Mouse (Mus musculus): ENCODE data around the gene Wdr66. TPM values are rescaled to one million over a fixed set of nuclear protein-coding genes. Genes with fewer than 3 reads are reported as not detected.
A peak's percentile ranks its signal among the peaks of the same experiment; 100 is the strongest.
"Not testable (repeated sequence)": the region's sequence is repeated elsewhere in the genome, so short reads cannot be mapped to it uniquely, and the experiment has no call there.

Wdr66 gene
- total RNA-seq (2012; rRNA removed) (0.82 and 1.4 TPM in 2 replicates), polyA plus RNA-seq (2012; ENCODE audit: insufficient read depth in 1 of 2, insufficient read length in 2 of 2, low read depth in 1 of 2, low replicate concordance in 2 of 2, missing spikeins in 1 of 2) (1 to 10 TPM in 1 of 2 experiments, not detected in 1; 3.6 TPM)

DNA sequence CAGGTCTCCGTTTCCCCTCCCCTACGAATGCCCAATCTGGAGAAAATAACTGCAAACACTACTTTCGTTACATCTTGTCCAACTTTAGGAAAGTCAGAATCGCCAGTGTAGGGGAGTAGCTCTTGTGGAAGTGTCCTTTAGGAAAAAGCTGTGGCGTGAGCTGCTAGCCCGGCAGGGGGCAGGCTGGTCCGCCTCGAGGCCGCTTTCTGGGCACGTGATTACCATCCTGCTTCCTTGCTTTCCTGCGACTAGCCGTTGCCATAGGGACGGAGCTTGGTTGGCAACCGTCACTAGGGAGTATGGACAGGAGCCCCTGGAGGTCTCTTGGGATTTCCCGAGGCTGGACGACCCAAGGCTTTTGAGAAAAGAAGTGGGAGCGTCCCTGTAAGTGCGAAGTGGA lies at the start of gene Wdr66:
Gene Wdr66 (plus strand): TSS at position 269 of the 400 bp plus-strand sequence.
- no peak within 1 kb of the TSS for H3K27ac ChIP-seq (ENCODE audit: control insufficient read depth, low read depth, low read length)
- H3K9ac ChIP-seq (ENCODE audit: control insufficient read depth, low read depth, low read length, poor library complexity, severe bottlenecking): no peak within 1 kb of the TSS
- H3K4me1 ChIP-seq (ENCODE audit: control insufficient read depth in 1 of 2, insufficient read depth in 2 of 2, low read length in 2 of 2): peaks cover 0 to 8% of the 10 kb centered on the region in 2 experiments; a peak in 3 of 4 replicates
- TF ChIP-seq CHD1 (IDR thresholded peaks at IDR 0.05; ENCODE audit: low read depth, low read length): no peak
- TF ChIP-seq ZMIZ1 (IDR thresholded peaks at IDR 0.05; ENCODE audit: low read depth, low read length): no peak
- TF ChIP-seq CHD2 (IDR thresholded peaks at IDR 0.05; ENCODE audit: low read length): no peak
- TF ChIP-seq MAZ (IDR thresholded peaks at IDR 0.05; ENCODE audit: low read depth, low read length): no peak
- no peak for TF ChIP-seq MXI1 (IDR thresholded peaks at IDR 0.05; ENCODE audit: low read depth, low read length)
- TF ChIP-seq JUND (IDR thresholded peaks at IDR 0.05; ENCODE audit: low read depth, low read length): no peak
- no peak for TF ChIP-seq RAD21 (IDR thresholded peaks at IDR 0.05; ENCODE audit: low read depth, low read length)
- TF ChIP-seq GATA1 (IDR thresholded peaks at IDR 0.05; ENCODE audit: low read depth, low read length): no peak
- no peak for TF ChIP-seq ZKSCAN1 (IDR thresholded peaks at IDR 0.05; ENCODE audit: low read depth, low read length)
- TF ChIP-seq MYB (IDR thresholded peaks at IDR 0.05; ENCODE audit: low read depth, low read length): no peak
- no peak for TF ChIP-seq MYC (IDR thresholded peaks at IDR 0.05; ENCODE audit: low read depth, low read length)
- no peak for TF ChIP-seq HCFC1 (IDR thresholded peaks at IDR 0.05; ENCODE audit: low read depth, low read length)
- no peak for TF ChIP-seq CTCF (IDR thresholded peaks at IDR 0.05 in 2 of 3, conservative IDR thresholded peaks at IDR 0.05 in 1 of 3; ENCODE audit: control insufficient read depth in 1 of 3, insufficient read depth in 1 of 3, low read depth in 2 of 3, low read length in 3 of 3, poor library complexity in 1 of 3, severe bottlenecking in 1 of 3)
- no peak for TF ChIP-seq TCF12 (IDR thresholded peaks at IDR 0.05; ENCODE audit: low read depth, low read length)
- no peak for TF ChIP-seq TBP (IDR thresholded peaks at IDR 0.05; ENCODE audit: low read depth, low read length)
- H3K36me3 ChIP-seq (ENCODE audit: control insufficient read depth in 1 of 2, insufficient read depth in 2 of 2, low read length in 2 of 2): peaks cover 6% of the 10 kb centered on the region in 2 experiments
- H3K4me3 ChIP-seq (ENCODE audit: control insufficient read depth in 1 of 2, insufficient read depth in 1 of 2, low read depth in 2 of 2, low read length in 2 of 2): no peak within 1 kb of the TSS
- H3K27me3 ChIP-seq (ENCODE audit: control insufficient read depth in 1 of 2, insufficient read depth in 2 of 2, low read length in 2 of 2): no peaks in the 10 kb centered on the region
- no peaks in the 10 kb centered on the region for H3K79me2 ChIP-seq (ENCODE audit: control insufficient read depth, insufficient read depth, low read length, poor library complexity)
- no peak for DNase-seq (ENCODE audit: low read depth, low spot score)
- no peaks in the 10 kb centered on the region for H3K9me3 ChIP-seq (replicated peaks; ENCODE audit: insufficient read depth, low read length)

DNA sequence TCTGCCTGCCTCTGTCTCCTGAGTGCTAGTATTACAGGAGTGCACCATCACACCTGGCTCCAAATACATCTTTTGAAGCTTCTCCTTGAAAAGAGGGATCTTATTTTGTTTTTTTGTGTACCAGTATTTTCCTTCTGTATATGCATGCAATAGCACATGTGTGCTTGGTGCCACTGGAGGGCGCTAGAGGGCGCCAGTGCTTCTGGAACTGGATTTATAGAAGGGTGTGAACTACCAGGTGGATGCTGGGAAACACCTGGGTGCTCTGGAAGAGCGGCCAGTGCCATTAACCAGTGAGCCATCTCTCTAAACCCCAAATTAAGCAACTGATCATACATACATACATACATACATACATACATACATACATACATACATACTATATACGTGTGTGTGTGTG lies 49.1 kb upstream of the Wdr66 start:
- Histone ChIP-seq H3K4me1 (ENCODE audit: control insufficient read depth in 1 of 2, insufficient read depth in 2 of 2, low read length in 2 of 2) (peaks cover 12 to 22% of the 10 kb centered on the region in 2 experiments; a peak in 3 of 4 replicates), H3K36me3 (ENCODE audit: control insufficient read depth in 1 of 2, insufficient read depth in 2 of 2, low read length in 2 of 2) (peaks cover 0 to 17% of the 10 kb centered on the region in 2 experiments; a peak in 2 of 4 replicates), H3K27ac (ENCODE audit: control insufficient read depth, low read depth, low read length) (peak overlapping the region; percentile 46; the same call in 1 of the 2 replicates)
- peak in 2 of 3 experiments; percentile 33 to 60; a peak in 2 of 6 replicates for TF ChIP-seq CTCF (IDR thresholded peaks at IDR 0.05 in 2 of 3, conservative IDR thresholded peaks at IDR 0.05 in 1 of 3; ENCODE audit: control insufficient read depth in 1 of 3, insufficient read depth in 1 of 3, low read depth in 2 of 3, low read length in 3 of 3, poor library complexity in 1 of 3, severe bottlenecking in 1 of 3)
- not testable (repeated sequence) for H3K9me3 ChIP-seq (replicated peaks; ENCODE audit: insufficient read depth, low read length); H3K27me3 ChIP-seq (ENCODE audit: control insufficient read depth in 1 of 2, insufficient read depth in 2 of 2, low read length in 2 of 2); H3K4me3 ChIP-seq (ENCODE audit: control insufficient read depth in 1 of 2, insufficient read depth in 1 of 2, low read depth in 2 of 2, low read length in 2 of 2); H3K9ac ChIP-seq (ENCODE audit: control insufficient read depth, low read depth, low read length, poor library complexity, severe bottlenecking); H3K79me2 ChIP-seq (ENCODE audit: control insufficient read depth, insufficient read depth, low read length, poor library complexity)
- peak; percentile 31 for DNase-seq (ENCODE audit: low read depth, low spot score)

GRCm38 (mm10) chr5:123203591-123203990 lies 48.3 kb upstream of the Wdr66 start:
- not testable (repeated sequence) for H3K9me3 ChIP-seq (replicated peaks; ENCODE audit: insufficient read depth, low read length); H3K27me3 ChIP-seq (ENCODE audit: control insufficient read depth in 1 of 2, insufficient read depth in 2 of 2, low read length in 2 of 2); H3K27ac ChIP-seq (ENCODE audit: control insufficient read depth, low read depth, low read length); H3K79me2 ChIP-seq (ENCODE audit: control insufficient read depth, insufficient read depth, low read length, poor library complexity); DNase-seq (ENCODE audit: low read depth, low spot score); H3K4me3 ChIP-seq (ENCODE audit: control insufficient read depth in 1 of 2, insufficient read depth in 1 of 2, low read depth in 2 of 2, low read length in 2 of 2); H3K9ac ChIP-seq (ENCODE audit: control insufficient read depth, low read depth, low read length, poor library complexity, severe bottlenecking)
- H3K36me3 ChIP-seq (ENCODE audit: control insufficient read depth in 1 of 2, insufficient read depth in 2 of 2, low read length in 2 of 2): peaks cover 0 to 17% of the 10 kb centered on the region in 2 experiments; a peak in 2 of 4 replicates
- peaks cover 12 to 20% of the 10 kb centered on the region in 2 experiments; a peak in 3 of 4 replicates for H3K4me1 ChIP-seq (ENCODE audit: control insufficient read depth in 1 of 2, insufficient read depth in 2 of 2, low read length in 2 of 2)
